Mouse (Mus musculus) ES-E14 (cell line): Measurements from ENCODE around the gene Trappc11. TPM values are rescaled to one million over a fixed set of nuclear protein-coding genes. Genes with fewer than 3 reads are reported as not detected.
"Not testable (repeated sequence)": the region's sequence is repeated elsewhere in the genome, so short reads cannot be mapped to it uniquely, and the experiment has no call there.

ENCODE experiments used
- DNase-seq: peaks from one replicate; pipeline ENCODE4 v3.0.0-alpha.2; 2013; ENCODE audit warnings: low read depth, low spot score
- H3K27ac ChIP-seq: 2 replicates; pipeline ENCODE4 v1.5.1; 2012; ENCODE audit warnings: low read depth, mild to moderate bottlenecking, low read length, moderate library complexity, mixed read lengths; ENCODE audit not compliant: poor library complexity, insufficient read depth, severe bottlenecking
- H3K36me3 ChIP-seq: 2 replicates; pipeline ENCODE4 v1.6.1; 2012; ENCODE audit warnings: mild to moderate bottlenecking, low read length, moderate library complexity, mixed read lengths; ENCODE audit not compliant: control insufficient read depth, poor library complexity, insufficient read depth, severe bottlenecking
- H3K4me1 ChIP-seq, 2 experiments: fragments of 150-350 bp in 1 of 2; sonication (generic) in 1 of 2; 2 replicates each; pipeline ENCODE4 v1.6.1; 2012; ENCODE audit warnings: low read length in 2 of 2, mild to moderate bottlenecking in 1 of 2, mixed read lengths in 1 of 2; ENCODE audit not compliant: control insufficient read depth in 2 of 2, insufficient read depth in 2 of 2, poor library complexity in 1 of 2
- H3K4me3 ChIP-seq, 2 experiments: fragments of 150-350 bp in 1 of 2; sonication (generic) in 1 of 2; 2 replicates each; pipeline ENCODE4 v1.5.1; 2012; ENCODE audit warnings: low read length in 2 of 2, low read depth in 1 of 2, mild to moderate bottlenecking in 1 of 2, mixed read lengths in 1 of 2; ENCODE audit not compliant: insufficient read depth in 1 of 2, poor library complexity in 1 of 2, severe bottlenecking in 1 of 2
- H3K9ac ChIP-seq: 2 replicates; pipeline ENCODE4 v1.6.1; 2012; ENCODE audit warnings: low read depth, mild to moderate bottlenecking, low read length, mixed read lengths; ENCODE audit not compliant: poor library complexity, insufficient read depth, severe bottlenecking
- H3K9me3 ChIP-seq: fragments of 150-350 bp; sonication (generic); 2 replicates; pipeline ENCODE4 v1.6.1; 2012; ENCODE audit warnings: low read depth, mild to moderate bottlenecking, low read length; ENCODE audit not compliant: control insufficient read depth, insufficient read depth
- CHD2 ChIP-seq: IDR thresholded peaks from 2 replicates; pipeline ENCODE4 v1.6.1; 2014; ENCODE audit warnings: mild to moderate bottlenecking, low read depth, low read length, inconsistent platforms
- MAFK ChIP-seq: IDR thresholded peaks from 2 replicates; pipeline ENCODE4 v1.6.1; 2014; ENCODE audit warnings: mild to moderate bottlenecking, low read depth, low read length, inconsistent platforms; ENCODE audit not compliant: insufficient read depth
- ZC3H11A ChIP-seq: IDR thresholded peaks from 2 replicates; pipeline ENCODE4 v1.6.1; 2012; ENCODE audit warnings: low read depth, mild to moderate bottlenecking, inconsistent platforms, low read length, borderline replicate concordance
- in situ Hi-C, 2 experiments: fragments of 600-800 bp; cut with MboI; formaldehyde crosslinking; loops; one replicate each; pipeline ENCODE4 v1.15.1; 2025; ENCODE audit warnings: low sequenced_read_pairs in 2 of 2, inconsistent platforms in 1 of 2; ENCODE audit not compliant: unreplicated experiment in 2 of 2
- total RNA-seq: library from RNA; depleted of rRNA; stranded (reverse); fragments of 300-350 nt; gene quantifications from 2 replicates; pipeline ENCODE4 v1.2.3, GENCODE M21; 2012; rRNA removed

The Trappc11 gene
- total RNA-seq, 1 experiment = 27.7 TPM

DNA sequence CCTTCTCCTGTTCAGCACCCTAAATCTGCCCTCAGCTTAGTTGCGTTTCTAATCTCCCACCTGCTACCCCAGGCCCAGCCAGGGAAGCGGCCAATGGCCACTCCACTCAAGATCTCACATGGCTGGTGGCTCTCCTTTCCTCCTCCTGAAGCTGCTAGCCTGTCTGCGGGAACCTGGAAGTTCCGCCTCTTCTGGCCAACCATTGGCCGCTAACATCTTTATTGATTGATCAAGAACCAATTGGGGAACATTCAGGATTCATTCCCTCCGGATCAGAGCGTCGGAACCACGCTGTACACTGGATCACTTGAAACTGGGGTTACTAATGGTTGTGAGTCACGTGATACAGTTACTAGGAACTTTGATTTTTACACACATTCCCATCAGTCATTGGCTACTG, 74.7 kb downstream of the Trappc11 start:
- Histone ChIP-seq H3K36me3 (no peaks in the 10 kb centered on the region), H3K4me1 (no peaks in the 10 kb centered on the region), H3K9ac (no peak overlapping the region), H3K4me3 (no peak overlapping the region), H3K27ac (no peak overlapping the region), H3K9me3 (peaks cover 8% of the 10 kb centered on the region)
- in situ Hi-C loops = no loop called here
- DNase-seq = no peak
- TF ChIP-seq CHD2 (no peak), MAFK (no peak)

DNA sequence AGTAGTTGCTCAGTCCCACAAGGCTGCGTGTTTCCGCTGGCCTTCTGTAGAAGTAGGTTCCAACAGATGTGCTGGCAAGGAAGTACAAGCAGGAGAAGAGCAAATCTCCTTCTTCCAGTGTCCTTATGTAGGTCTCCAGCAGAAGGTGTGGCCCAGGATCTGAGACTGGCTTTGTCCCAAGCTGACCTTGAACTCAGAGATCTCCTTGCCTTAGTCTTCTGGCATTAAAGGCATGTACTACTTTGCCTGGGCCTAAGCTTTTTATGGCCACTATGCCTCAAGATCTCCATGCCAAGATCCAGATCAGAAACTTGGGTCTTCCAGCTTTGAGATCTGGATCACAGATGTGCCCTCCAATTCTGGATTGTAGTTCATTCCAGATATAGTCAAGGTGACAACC, 84.1 kb downstream of the Trappc11 start:
- in situ Hi-C loops, H3K4me1 ChIP-seq, H3K4me3 ChIP-seq, H3K9me3 ChIP-seq, H3K27ac ChIP-seq, DNase-seq, H3K36me3 ChIP-seq, H3K9ac ChIP-seq: not testable (repeated sequence)

- Histone ChIP-seq H3K9ac (no peak within 1 kb of the TSS), H3K27ac (no peak within 1 kb of the TSS), H3K4me1 (no peaks in the 10 kb centered on the region), H3K4me3 (no peak within 1 kb of the TSS), H3K36me3 (no peaks in the 10 kb centered on the region), H3K9me3 (peaks cover 5% of the 10 kb centered on the region; the same call in 1 of the 2 replicates)
- in situ Hi-C loops = no loop called here
- no peak for TF ChIP-seq ZC3H11A
- no peak for DNase-seq
Observed at GRCm38 (mm10) chr8:47446312-47447046, 86.8 kb downstream of the Trappc11 start, which contains the start of gene Stox2. TSS of gene Stox2 (minus strand) at chr8:47446362.

Other genes starting within 250 kb of the Trappc11 start
- 6.8 and 8.2 TPM in 2 replicates for gene Stox2, start 87.1 kb downstream of the Trappc11 start, total RNA-seq
- gene Rwdd4a, start 194 bp upstream of the Trappc11 start, total RNA-seq = 15.8 and 25.3 TPM in 2 replicates
- gene Ing2, start 142.1 kb upstream of the Trappc11 start, total RNA-seq = 10.9 and 12.2 TPM in 2 replicates
- gene Cdkn2aip, start 180.5 kb upstream of the Trappc11 start, total RNA-seq = 14.9 TPM in 2 replicates